Mouse (Mus musculus) limb, embryonic 10.5 days (tissue): ENCODE measurements at regions not wholly inside any gene's neighbourhood (a gene's known extent, or its start where the extent isn't known, plus 50 kb on each side); places are given as distances from the start of the nearest gene placed in this dataset.

Source experiments
- DNase-seq: peaks from one replicate; pipeline ENCODE4 v3.0.0-alpha.2; 2017; ENCODE audit warnings: low spot score
- H3K27ac ChIP-seq: fragments of 300-500 bp; sonication (generic); 2 replicates; pipeline ENCODE4 v1.5.1; 2016; ENCODE audit warnings: mild to moderate bottlenecking
- H3K27me3 ChIP-seq: fragments of 300-500 bp; sonication (generic); 2 replicates; pipeline ENCODE4 v1.6.1; 2016; ENCODE audit warnings: low read depth, mild to moderate bottlenecking; ENCODE audit not compliant: poor library complexity, severe bottlenecking
- H3K36me3 ChIP-seq: fragments of 300-500 bp; sonication (generic); 2 replicates; pipeline ENCODE4 v1.6.1; 2016; ENCODE audit warnings: mild to moderate bottlenecking, moderate library complexity
- H3K4me1 ChIP-seq: fragments of 300-500 bp; sonication (generic); 2 replicates; pipeline ENCODE4 v1.6.1; 2016
- H3K4me3 ChIP-seq: fragments of 300-500 bp; sonication (generic); 2 replicates; pipeline ENCODE4 v1.5.1; 2016; ENCODE audit warnings: mild to moderate bottlenecking, moderate library complexity
- H3K9me3 ChIP-seq: fragments of 300-500 bp; sonication (generic); replicated peaks from 2 replicates; pipeline ENCODE4 v1.6.1; 2016; ENCODE audit warnings: mild to moderate bottlenecking
- WGBS: fragments of 180-500 bp; shearing (Covaris S2); methylation state at CpG from one replicate; pipeline ENCODE4 v1.1.7; 2016; 5-methylcytosine and 5-hydroxymethylcytosine counted together

- no peaks in the 10 kb centered on the region for H3K27me3 ChIP-seq
- no peak overlapping the region for H3K27ac ChIP-seq
- H3K36me3 ChIP-seq = no peaks in the 10 kb centered on the region
- no peak for DNase-seq
- H3K9me3 ChIP-seq = no peaks in the 10 kb centered on the region
- H3K4me1 ChIP-seq = no peaks in the 10 kb centered on the region
- no peak overlapping the region for H3K4me3 ChIP-seq
- 79% methylated on average over 5 of the region's 5 CpGs for WGBS
These were observed 52.0 kb upstream of the P3h2 start for GRCm38 (mm10) chr16:26157606-26158005.
